Mouse (Mus musculus): ENCODE data around the gene Gm1043. TPM values are rescaled to one million over a fixed set of nuclear protein-coding genes. Genes with fewer than 3 reads are reported as not detected.

The Gm1043 gene
- polyA plus RNA-seq (2016; fragmentation: Nextera tagmentation; extraction: Ambion mirVana): 0.17 and 0.33 TPM in 2 replicates

GRCm38 (mm10) chr5:37085241-37085640 is at the start of gene Gm1043:
TSS of gene Gm1043 (plus strand) at chr5:37085370.
- H3K4me1 ChIP-seq: peaks cover 17% of the 10 kb centered on the region
- peaks cover 15% of the 10 kb centered on the region for H3K27me3 ChIP-seq
- ATAC-seq (ENCODE audit: low FRiP score, low read depth): no peak
- no peaks in the 10 kb centered on the region for H3K9me3 ChIP-seq
- no peak within 1 kb of the TSS for H3K27ac ChIP-seq (replicated peaks)
- H3K4me2 ChIP-seq (replicated peaks): no peak within 1 kb of the TSS
- WGBS: 85% methylated on average over 16 of the region's 16 CpGs
- H3K36me3 ChIP-seq: no peaks in the 10 kb centered on the region
- no peak within 1 kb of the TSS for H3K9ac ChIP-seq (replicated peaks)
- H3K4me3 ChIP-seq: no peak within 1 kb of the TSS

DNA sequence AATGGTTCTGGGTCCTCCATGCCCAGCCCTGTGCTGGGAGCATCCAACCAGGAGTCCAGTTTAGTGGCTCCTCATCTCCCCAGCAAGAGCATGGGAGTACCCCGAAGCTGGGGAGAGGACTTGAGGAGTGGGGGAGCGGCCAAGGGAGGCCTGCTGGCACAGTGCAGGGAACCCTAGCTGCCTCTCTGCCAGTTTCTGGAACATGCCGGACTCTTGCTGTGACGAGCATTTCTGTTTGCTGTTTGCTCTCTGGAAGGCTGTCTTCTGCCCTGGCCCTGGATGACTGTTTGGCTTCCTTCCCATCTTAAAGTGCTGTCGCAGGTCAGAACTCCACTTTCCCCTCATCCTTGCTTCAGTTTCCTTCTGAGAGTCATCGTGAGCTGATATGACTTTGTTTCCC is 49.3 kb upstream of the Gm1043 start:
- Histone ChIP-seq H3K27ac (replicated peaks) (no peak overlapping the region), H3K9me3 (no peaks in the 10 kb centered on the region), H3K4me1 (no peaks in the 10 kb centered on the region), H3K27me3 (peaks cover 30% of the 10 kb centered on the region), H3K4me3 (no peak overlapping the region), H3K4me2 (replicated peaks) (no peak overlapping the region), H3K36me3 (no peaks in the 10 kb centered on the region), H3K9ac (replicated peaks) (no peak overlapping the region)
- ATAC-seq (ENCODE audit: low FRiP score, low read depth): no peak
- 86% methylated on average over 6 of the region's 6 CpGs for WGBS

DNA sequence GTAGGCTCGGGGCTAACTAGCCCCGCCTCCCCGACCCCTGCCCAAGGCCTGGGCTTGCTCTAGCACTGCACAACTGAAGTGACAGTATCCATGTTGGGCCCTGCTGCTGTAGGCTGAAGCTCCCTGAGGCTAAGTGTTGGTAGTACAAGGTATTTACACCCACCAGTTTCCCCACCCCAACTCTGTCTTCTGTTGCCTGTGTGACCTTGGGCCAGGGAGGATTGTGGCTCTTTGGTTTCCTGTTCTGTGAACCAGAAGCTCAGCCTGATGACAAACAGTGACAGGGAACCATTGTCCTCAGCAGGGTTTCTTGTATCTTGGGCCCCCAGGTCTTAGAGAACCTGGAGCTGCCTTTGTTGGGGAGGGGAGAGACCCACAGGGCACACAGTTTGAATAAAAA is 48.3 kb upstream of the Gm1043 start:
- Histone ChIP-seq H3K9me3 (no peaks in the 10 kb centered on the region), H3K27me3 (peaks cover 28% of the 10 kb centered on the region), H3K4me3 (no peak overlapping the region), H3K4me1 (no peaks in the 10 kb centered on the region), H3K9ac (replicated peaks) (no peak overlapping the region), H3K4me2 (replicated peaks) (no peak overlapping the region), H3K27ac (replicated peaks) (no peak overlapping the region), H3K36me3 (no peaks in the 10 kb centered on the region)
- ATAC-seq (ENCODE audit: low FRiP score, low read depth): no peak
- WGBS: 78% methylated on average over 3 of the region's 3 CpGs

DNA sequence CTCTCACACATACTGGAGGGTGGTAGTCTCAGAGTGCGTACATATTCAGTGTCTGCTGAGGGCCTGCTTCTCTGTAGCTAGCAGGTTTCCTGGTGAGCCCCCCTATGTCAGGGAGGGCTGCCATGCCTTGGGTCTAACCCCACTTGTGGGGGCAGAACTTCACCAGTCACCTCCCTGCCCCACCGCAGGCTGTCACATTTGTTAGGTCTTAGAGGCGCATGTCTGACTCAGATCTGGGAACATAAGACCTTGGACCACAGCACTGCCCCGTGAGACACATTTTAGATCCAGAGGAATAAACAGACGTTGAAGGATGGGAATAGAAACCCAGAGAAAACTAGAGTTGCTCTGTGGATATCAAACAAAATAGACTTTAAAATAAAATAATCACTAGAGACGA is 45.3 kb upstream of the Gm1043 start:
- Histone ChIP-seq H3K9me3 (no peaks in the 10 kb centered on the region), H3K4me3 (no peak overlapping the region), H3K4me2 (replicated peaks) (no peak overlapping the region), H3K36me3 (no peaks in the 10 kb centered on the region), H3K27ac (replicated peaks) (no peak overlapping the region), H3K4me1 (0 out of 2 replicates have a peak, but pooled peaks cover 2% of the 10 kb centered on the region), H3K9ac (replicated peaks) (no peak overlapping the region), H3K27me3 (peaks cover 18% of the 10 kb centered on the region)
- ATAC-seq (ENCODE audit: low FRiP score, low read depth): no peak
- WGBS: 85% methylated on average over 6 of the region's 6 CpGs

DNA sequence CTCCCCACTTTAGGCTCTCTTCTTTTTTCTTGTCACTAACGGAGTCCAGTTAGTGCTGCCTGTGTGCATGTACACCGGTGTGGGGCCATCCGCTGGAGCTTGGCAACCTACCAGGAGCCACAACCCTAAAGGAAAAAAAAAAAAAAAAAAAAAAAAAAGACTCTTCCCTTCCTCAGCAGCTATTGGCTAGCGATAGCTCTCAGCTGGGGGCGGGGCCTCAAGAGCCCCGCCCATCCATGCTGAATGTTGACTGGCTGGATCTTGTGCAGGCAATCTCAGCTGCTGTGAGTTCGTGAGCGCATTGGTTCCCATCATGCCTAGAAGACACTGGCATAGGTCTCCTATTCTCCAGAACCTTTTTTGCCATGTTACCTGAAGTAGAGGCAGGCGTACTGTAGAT is 44.5 kb upstream of the Gm1043 start:
- Histone ChIP-seq H3K4me3 (no peak overlapping the region), H3K9ac (replicated peaks) (no peak overlapping the region), H3K27ac (replicated peaks) (no peak overlapping the region), H3K9me3 (no peaks in the 10 kb centered on the region), H3K27me3 (peaks cover 18% of the 10 kb centered on the region), H3K4me1 (0 out of 2 replicates have a peak, but pooled peaks cover 2% of the 10 kb centered on the region), H3K36me3 (no peaks in the 10 kb centered on the region), H3K4me2 (replicated peaks) (no peak overlapping the region)
- no peak for ATAC-seq (ENCODE audit: low FRiP score, low read depth)
- WGBS: 27% methylated on average over 9 of the region's 9 CpGs

DNA sequence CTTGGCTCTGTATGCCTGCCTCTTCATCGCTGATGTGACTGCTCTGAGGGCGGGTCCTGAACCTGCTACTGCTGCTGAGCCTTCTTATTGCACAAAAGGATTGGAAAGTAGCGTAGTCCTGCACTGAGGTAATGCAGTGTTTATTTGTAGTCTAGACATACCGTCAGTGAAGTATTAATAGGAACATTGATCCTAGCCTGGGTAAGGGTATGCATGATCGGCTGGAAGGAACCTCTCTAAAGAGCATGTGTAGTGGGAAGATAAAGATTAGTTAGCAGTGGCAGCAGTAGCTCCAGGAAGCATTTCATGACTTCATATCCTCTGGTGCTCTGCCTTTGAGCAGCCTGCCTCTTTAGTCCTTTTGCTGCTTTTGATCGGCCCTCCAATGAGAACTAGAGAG is 43.5 kb upstream of the Gm1043 start:
- H3K36me3 ChIP-seq: no peaks in the 10 kb centered on the region
- no peaks in the 10 kb centered on the region for H3K9me3 ChIP-seq
- no peak overlapping the region for H3K9ac ChIP-seq (replicated peaks)
- H3K4me2 ChIP-seq (replicated peaks): no peak overlapping the region
- H3K27ac ChIP-seq (replicated peaks): no peak overlapping the region
- H3K4me3 ChIP-seq: no peak overlapping the region
- 63% methylated on average over 6 of the region's 6 CpGs for WGBS
- 0 out of 2 replicates have a peak, but pooled peaks cover 2% of the 10 kb centered on the region for H3K4me1 ChIP-seq
- ATAC-seq (ENCODE audit: low FRiP score, low read depth): no peak
- peaks cover 18% of the 10 kb centered on the region for H3K27me3 ChIP-seq

GRCm38 (mm10) chr5:37042934-37043333 is 42.2 kb upstream of the Gm1043 start:
- no peak overlapping the region for H3K4me2 ChIP-seq (replicated peaks)
- H3K27me3 ChIP-seq: peaks cover 18% of the 10 kb centered on the region
- H3K9ac ChIP-seq (replicated peaks): no peak overlapping the region
- H3K4me3 ChIP-seq: no peak overlapping the region
- ATAC-seq (ENCODE audit: low FRiP score, low read depth): no peak
- H3K9me3 ChIP-seq: no peaks in the 10 kb centered on the region
- no peak overlapping the region for H3K27ac ChIP-seq (replicated peaks)
- WGBS: 40% methylated on average over 4 of the region's 4 CpGs
- H3K36me3 ChIP-seq: no peaks in the 10 kb centered on the region
- H3K4me1 ChIP-seq: 0 out of 2 replicates have a peak, but pooled peaks cover 2% of the 10 kb centered on the region

- no peak overlapping the region for H3K4me2 ChIP-seq (replicated peaks)
- no peaks in the 10 kb centered on the region for H3K9me3 ChIP-seq
- no peak overlapping the region for H3K4me3 ChIP-seq
- H3K27ac ChIP-seq (replicated peaks): no peak overlapping the region
- 71% methylated on average over 2 of the region's 2 CpGs for WGBS
- H3K9ac ChIP-seq (replicated peaks): no peak overlapping the region
- no peak for ATAC-seq (ENCODE audit: low FRiP score, low read depth)
- peaks cover 9% of the 10 kb centered on the region; the same call in 1 of the 2 replicates for H3K27me3 ChIP-seq
- no peaks in the 10 kb centered on the region for H3K36me3 ChIP-seq
- 0 out of 2 replicates have a peak, but pooled peaks cover 2% of the 10 kb centered on the region for H3K4me1 ChIP-seq
These were observed 40.4 kb upstream of the Gm1043 start for GRCm38 (mm10) chr5:37044793-37045192.

- no peak for ATAC-seq (ENCODE audit: low FRiP score, low read depth)
- Histone ChIP-seq H3K4me2 (replicated peaks) (no peak overlapping the region), H3K27ac (replicated peaks) (no peak overlapping the region), H3K9ac (replicated peaks) (no peak overlapping the region), H3K4me1 (0 out of 2 replicates have a peak, but pooled peaks cover 2% of the 10 kb centered on the region), H3K36me3 (no peaks in the 10 kb centered on the region), H3K27me3 (peaks cover 9% of the 10 kb centered on the region; the same call in 1 of the 2 replicates), H3K4me3 (no peak overlapping the region), H3K9me3 (no peaks in the 10 kb centered on the region)
- WGBS: 76% methylated on average over 2 of the region's 2 CpGs
These were observed 39.6 kb upstream of the Gm1043 start for GRCm38 (mm10) chr5:37045582-37045981.

DNA sequence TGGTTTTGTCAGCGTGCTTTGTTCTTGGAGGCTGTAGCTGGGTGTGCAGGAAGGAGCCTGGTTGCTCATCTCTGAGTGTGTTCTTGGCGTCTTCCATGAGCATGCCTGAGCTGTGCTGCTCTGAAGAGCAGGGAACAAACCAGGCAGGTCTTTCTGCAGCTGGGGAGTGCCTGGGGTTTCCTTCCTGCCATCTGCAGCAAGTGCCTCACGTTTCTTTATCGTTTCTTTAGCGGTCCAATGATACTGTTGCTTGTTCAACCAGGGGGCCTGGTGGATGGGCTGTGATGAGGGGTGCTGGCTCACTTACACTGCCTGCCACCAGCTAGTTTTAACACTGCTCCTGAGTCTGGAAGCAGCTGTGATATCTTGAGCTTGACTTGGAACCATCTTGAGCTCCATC is 38.4 kb upstream of the Gm1043 start:
- H3K4me3 ChIP-seq: no peak overlapping the region

GRCm38 (mm10) chr5:37047206-37047915 is 37.8 kb upstream of the Gm1043 start:
- no peak overlapping the region for H3K9ac ChIP-seq (replicated peaks)
- no peak for ATAC-seq (ENCODE audit: low FRiP score, low read depth)
- H3K9me3 ChIP-seq: no peaks in the 10 kb centered on the region

More for the DNA sequence above, 38.4 kb upstream of the Gm1043 start:
- Histone ChIP-seq H3K36me3 (no peaks in the 10 kb centered on the region), H3K27ac (replicated peaks) (no peak overlapping the region), H3K4me1 (peaks cover 6% of the 10 kb centered on the region; the same call in 1 of the 2 replicates), H3K27me3 (peaks cover 2% of the 10 kb centered on the region; the same call in 1 of the 2 replicates), H3K4me2 (replicated peaks) (no peak overlapping the region), H3K9ac (replicated peaks) (no peak overlapping the region), H3K9me3 (no peaks in the 10 kb centered on the region)
- ATAC-seq (ENCODE audit: low FRiP score, low read depth): no peak
- WGBS: 63% methylated on average over 5 of the region's 5 CpGs

DNA sequence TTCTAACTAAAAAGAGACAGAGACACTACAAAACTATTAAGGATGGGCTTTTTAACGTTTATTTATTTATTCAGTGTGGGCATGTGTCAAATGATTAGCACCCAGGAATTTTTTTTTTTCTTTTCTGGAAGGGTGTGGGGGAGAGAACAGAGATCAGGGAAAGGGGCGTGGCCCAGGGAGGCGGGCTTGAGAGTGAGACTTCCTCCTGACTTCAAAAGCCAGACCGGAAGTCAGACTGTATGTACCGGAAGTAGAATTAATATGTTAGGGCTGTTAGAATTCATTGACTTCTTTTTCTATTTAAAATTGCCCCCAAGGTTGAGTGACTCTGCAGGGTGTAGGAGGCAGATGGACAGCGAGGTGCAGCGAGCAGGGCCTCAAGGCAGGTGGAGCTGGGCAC is 37.2 kb upstream of the Gm1043 start:
- 78% methylated on average over 7 of the region's 7 CpGs for WGBS

More at GRCm38 (mm10) chr5:37047206-37047915, 37.8 kb upstream of the Gm1043 start:
- no peaks in the 10 kb centered on the region for H3K36me3 ChIP-seq
- no peak overlapping the region for H3K4me3 ChIP-seq
- no peak overlapping the region for H3K27ac ChIP-seq (replicated peaks)
- H3K4me2 ChIP-seq (replicated peaks): no peak overlapping the region
- WGBS: 67% methylated on average over 17 of the region's 17 CpGs
- peaks cover 6% of the 10 kb centered on the region; the same call in 1 of the 2 replicates for H3K4me1 ChIP-seq
- H3K27me3 ChIP-seq: no peaks in the 10 kb centered on the region

More for the DNA sequence above, 37.2 kb upstream of the Gm1043 start:
- H3K4me3 ChIP-seq: no peak overlapping the region
- no peaks in the 10 kb centered on the region for H3K36me3 ChIP-seq
- peaks cover 5% of the 10 kb centered on the region; the same call in 1 of the 2 replicates for H3K4me1 ChIP-seq
- H3K27ac ChIP-seq (replicated peaks): no peak overlapping the region
- no peak overlapping the region for H3K9ac ChIP-seq (replicated peaks)
- no peaks in the 10 kb centered on the region for H3K9me3 ChIP-seq
- no peak overlapping the region for H3K4me2 ChIP-seq (replicated peaks)
- ATAC-seq (ENCODE audit: low FRiP score, low read depth): no peak
- no peaks in the 10 kb centered on the region for H3K27me3 ChIP-seq

All from midbrain, embryonic 12.5 days (tissue).